Mouse (Mus musculus): ENCODE results near the gene Sema6d.

DNA sequence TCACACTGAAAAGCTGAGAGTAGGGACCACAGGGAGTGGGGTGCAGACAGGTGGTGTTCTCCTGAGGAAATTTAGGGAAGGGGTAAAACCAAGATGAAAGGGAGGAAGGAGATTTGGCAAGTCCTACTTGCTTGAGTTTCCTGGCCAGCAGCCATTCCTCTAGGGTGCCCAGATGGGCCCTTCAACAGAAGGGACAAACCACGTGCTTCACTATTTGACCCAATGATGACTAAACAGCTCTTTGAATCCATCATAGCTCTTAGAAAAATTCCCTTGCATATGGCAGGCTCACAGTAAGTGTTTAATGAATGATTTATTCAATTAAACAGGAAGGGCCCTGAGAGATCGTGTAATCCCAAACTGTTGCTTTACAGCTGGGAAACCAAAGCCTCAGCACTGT is 41.1 kb downstream of the Sema6d start:
- TF ChIP-seq CTCF (conservative IDR thresholded peaks at IDR 0.05; ENCODE audit: insufficient read depth, insufficient read length, low read depth, low read length), result no peak
- TF ChIP-seq POLR2A (IDR thresholded peaks at IDR 0.05; ENCODE audit: low read depth, low read length), result no peak
